Comparison of ENCODE assay signal across 17 mouse cellular contexts in the genomic region with DNA sequence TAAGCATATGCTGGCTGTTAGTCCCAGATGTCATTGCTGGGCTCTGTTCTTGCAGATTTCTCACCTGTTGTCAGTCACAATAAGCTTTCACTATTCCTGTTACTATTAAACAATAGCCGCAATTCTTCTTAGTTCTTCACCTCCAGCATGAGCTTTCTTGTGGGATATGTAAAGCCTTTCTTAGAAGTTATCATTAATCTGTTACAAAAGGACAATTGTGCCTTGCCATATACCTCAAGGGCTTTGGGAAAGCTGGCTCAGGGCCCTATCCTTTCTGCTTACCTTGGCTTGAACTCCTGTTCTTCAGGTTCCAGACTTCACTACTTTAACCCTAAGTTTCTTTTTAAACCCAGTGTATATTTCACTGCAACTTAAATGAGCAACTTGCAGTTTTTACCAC.
"Had no signal": no experiment of that assay in that cellular context is flagged by ENCODE, and none has a peak within 500 bp of the region (broad histone marks: within the 10 kb centered on the region; RNA-seq: fewer than 3 reads in every experiment).

No protein-coding gene starts in this region.

- DNase-seq: cerebellum, adult 8-10 months; cerebellum, adult 9-10 months; cerebellum, adult 9-11 months; cerebellum, postnatal 10 days; cerebellum, postnatal 14 days; cerebellum, postnatal 25 days; cerebellum, postnatal 36 days; embryo, embryonic 11 days; forebrain, postnatal 0 days; gastrocnemius, adult 2 months; gastrocnemius, postnatal 10 days; gastrocnemius, postnatal 14 days; gastrocnemius, postnatal 25 days; gastrocnemius, postnatal 36 days; heart, adult 11 months; heart, adult 18-20 months; heart, adult 2 months had no signal
